Mouse (Mus musculus) brain, adult 2 months (tissue): ENCODE results near the gene H3f3b.
A peak's percentile ranks its signal among the peaks of the same experiment; 100 is the strongest.

Experiments
- DNase-seq: peaks from one replicate; pipeline ENCODE4 v3.0.0; 2011; ENCODE audit warnings: low read depth, low spot score

The H3f3b gene

GRCm38 (mm10) chr11:116027756-116028155, at the start of gene H3f3b:
TSS of gene H3f3b (minus strand) at chr11:116027962.
- DNase-seq: no peak

GRCm38 (mm10) chr11:116076836-116077235, 49.1 kb upstream of the H3f3b start:
- no peak for DNase-seq

GRCm38 (mm10) chr11:116076266-116076540, 48.4 kb upstream of the H3f3b start:
- DNase-seq: no peak

- DNase-seq: no peak
These were observed 47.9 kb upstream of the H3f3b start for GRCm38 (mm10) chr11:116075539-116076265.

- no peak for DNase-seq
These were observed 46.8 kb upstream of the H3f3b start for GRCm38 (mm10) chr11:116074436-116074991.

- DNase-seq: no peak
These were observed 44.8 kb upstream of the H3f3b start for GRCm38 (mm10) chr11:116072608-116073007.

GRCm38 (mm10) chr11:116071510-116071909, 43.7 kb upstream of the H3f3b start:
- no peak for DNase-seq

- DNase-seq: peak; percentile 42
These were observed 37.6 kb upstream of the H3f3b start for GRCm38 (mm10) chr11:116065345-116065744.

GRCm38 (mm10) chr11:116064187-116064867, 36.6 kb upstream of the H3f3b start:
- DNase-seq: no peak

- peak; percentile 99 for DNase-seq
These were observed 35.8 kb upstream of the H3f3b start for GRCm38 (mm10) chr11:116063562-116063961.

GRCm38 (mm10) chr11:116062521-116062920, 34.8 kb upstream of the H3f3b start:
- no peak for DNase-seq

- peak; percentile 96 for DNase-seq
These were observed 34.1 kb upstream of the H3f3b start for GRCm38 (mm10) chr11:116061641-116062415.

- peak; percentile 48 for DNase-seq
These were observed 32.8 kb upstream of the H3f3b start for GRCm38 (mm10) chr11:116060596-116060995.

- DNase-seq: peak; percentile 47
These were observed 31.9 kb upstream of the H3f3b start for GRCm38 (mm10) chr11:116059691-116060025.

GRCm38 (mm10) chr11:116058868-116059690, 31.3 kb upstream of the H3f3b start:
- no peak for DNase-seq

GRCm38 (mm10) chr11:116058022-116058614, 30.4 kb upstream of the H3f3b start:
- peak; percentile 54 for DNase-seq

GRCm38 (mm10) chr11:116057237-116057881, 29.6 kb upstream of the H3f3b start:
- DNase-seq: no peak

- no peak for DNase-seq
These were observed 28.1 kb upstream of the H3f3b start for GRCm38 (mm10) chr11:116055873-116056272.

- no peak for DNase-seq
These were observed 25.9 kb upstream of the H3f3b start for GRCm38 (mm10) chr11:116053510-116054229.

GRCm38 (mm10) chr11:116050196-116050595, 22.4 kb upstream of the H3f3b start:
- DNase-seq: no peak
